Mouse (Mus musculus) kidney, adult 10 weeks (tissue): ENCODE results near the gene Csrp2. TPM values are rescaled to one million over a fixed set of nuclear protein-coding genes. Genes with fewer than 3 reads are reported as not detected.

Experiments used
- polyA plus RNA-seq: library from polyadenylated mRNA; stranded (reverse); fragments of 350-450 nt; fragmentation: Illumina TruSeq; extraction: RNeasy Lipid Tissue Mini Kit (QIAGEN cat#74804); gene quantifications from one replicate; pipeline ENCODE4 v1.2.3, GENCODE M21; 2014; ENCODE audit warnings: low read depth, low replicate concordance

Gene Csrp2
- polyA plus RNA-seq = 61.8 TPM

DNA sequence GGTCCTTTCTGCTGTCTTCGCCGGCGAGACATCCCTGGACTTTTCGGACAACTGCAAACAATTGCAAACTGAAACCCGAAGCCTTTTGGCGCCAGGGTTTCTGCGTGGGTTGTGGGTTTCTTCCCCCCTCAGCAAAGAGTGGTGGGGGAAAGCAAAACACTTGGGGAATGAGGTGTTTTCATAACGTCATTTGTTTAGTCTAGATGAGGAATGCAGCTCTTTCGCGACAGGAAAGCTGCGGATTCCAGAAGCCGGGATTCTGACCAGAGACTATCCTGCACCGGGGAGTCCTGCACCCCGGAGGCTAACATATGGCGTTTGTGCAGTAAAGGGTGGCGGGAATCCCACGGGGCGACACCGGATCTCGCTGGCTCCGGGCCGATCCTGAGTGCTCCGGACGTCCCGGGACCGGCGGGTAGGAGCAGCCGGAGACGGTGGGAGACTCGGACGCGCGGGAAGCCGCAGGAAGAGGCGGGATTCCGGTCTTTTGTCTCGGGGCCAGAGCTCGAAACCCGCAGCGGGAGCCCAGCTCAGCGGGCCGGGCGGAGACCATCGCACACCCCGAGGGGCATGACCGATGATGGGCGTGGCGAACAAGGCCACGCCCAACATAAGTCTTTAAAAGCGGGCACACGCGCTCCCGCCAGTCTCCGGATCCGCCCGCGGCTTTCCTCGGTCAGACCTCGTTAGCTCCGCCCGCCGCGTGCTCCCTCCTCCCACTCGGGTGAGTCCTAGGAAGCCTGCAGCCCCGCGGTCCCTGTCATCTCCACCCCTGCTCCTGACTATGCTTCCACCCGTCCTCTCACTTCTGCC, at the start of gene Csrp2:
Csrp2 (plus strand) TSS at position 259 of the 813 bp plus-strand sequence.

Other genes with a start within 250 kb of the Csrp2 start
- 0.16 TPM for gene E2f7, start 174.3 kb upstream of the Csrp2 start, polyA plus RNA-seq
- gene Zdhhc17, start 90.4 kb downstream of the Csrp2 start, polyA plus RNA-seq = 30.1 TPM
- 233 TPM for gene Osbpl8, start 245.0 kb downstream of the Csrp2 start, polyA plus RNA-seq